Mouse (Mus musculus): Measurements from ENCODE around the gene Scgb2b7.
"Not testable (repeated sequence)": the region's sequence is repeated elsewhere in the genome, so short reads cannot be mapped to it uniquely, and the experiment has no call there.

Scgb2b7 gene

DNA sequence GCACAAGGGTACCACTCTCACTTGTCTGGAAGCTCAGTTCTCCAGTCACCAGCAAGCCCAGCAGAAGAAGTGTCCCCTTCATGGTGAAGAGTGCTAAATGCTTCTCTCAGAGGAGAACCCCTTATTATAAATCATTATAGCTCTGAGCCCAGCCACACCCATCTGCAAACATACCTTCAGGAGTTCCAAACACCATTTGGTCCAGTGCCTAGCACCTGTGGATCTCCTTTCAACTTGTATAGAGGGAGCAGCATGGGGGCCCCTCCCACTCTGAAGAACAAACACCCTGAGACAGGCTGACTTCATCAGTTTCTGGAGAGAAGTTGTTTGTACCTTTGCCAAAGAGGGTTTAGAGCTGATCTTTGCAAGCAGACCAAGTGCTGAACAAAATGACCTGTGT lies at the start of gene Scgb2b7:
Gene Scgb2b7, minus strand, starts transcription at position 101 of the 400 bp plus-strand sequence.
- CTCF ChIA-PET: not testable (repeated sequence)

DNA sequence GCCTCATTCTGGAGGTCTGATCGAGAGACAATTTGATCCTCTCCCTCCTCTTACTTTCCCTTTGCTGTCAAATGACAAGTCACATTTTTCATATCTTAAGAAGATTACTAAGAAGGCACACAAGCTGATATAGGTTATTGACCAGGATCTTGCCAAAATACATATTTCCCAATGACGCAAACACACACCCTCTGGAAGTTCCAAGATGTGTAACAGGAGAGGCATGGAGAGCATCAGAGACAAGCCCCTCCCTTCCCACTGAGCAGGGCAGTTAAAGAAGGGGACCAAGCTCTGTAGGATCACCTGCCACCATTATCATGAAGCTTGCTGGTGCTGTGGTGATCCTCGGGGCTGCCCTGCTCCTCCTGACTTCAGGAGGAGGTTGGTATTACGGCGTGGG lies 6.8 kb upstream of the Scgb2b7 start, which contains the start of gene Scgb1b7:
Gene Scgb1b7, plus strand, starts transcription at position 301 of the 400 bp plus-strand sequence.
- CTCF ChIA-PET: not testable (repeated sequence)

Data from spleen, embryonic (tissue).